Mouse (Mus musculus) embryonic facial prominence, embryonic 10.5 days (tissue): ENCODE measurements around the gene Pelp1. TPM values are rescaled to one million over a fixed set of nuclear protein-coding genes. Genes with fewer than 3 reads are reported as not detected.

Experiments
- DNase-seq: peaks from one replicate; pipeline ENCODE4 v3.0.0-alpha.2; 2017; ENCODE audit warnings: low spot score
- H3K27ac ChIP-seq: fragments of 300-500 bp; sonication (generic); replicated peaks from 2 replicates; pipeline ENCODE4 v1.5.1; 2016; ENCODE audit warnings: mild to moderate bottlenecking
- H3K27me3 ChIP-seq: fragments of 300-500 bp; sonication (generic); replicated peaks from 2 replicates; pipeline ENCODE4 v1.6.1; 2016; ENCODE audit warnings: low read depth, mild to moderate bottlenecking; ENCODE audit not compliant: poor library complexity, severe bottlenecking
- H3K36me3 ChIP-seq: fragments of 300-500 bp; sonication (generic); replicated peaks from 2 replicates; pipeline ENCODE4 v1.6.1; 2016; ENCODE audit warnings: mild to moderate bottlenecking, moderate library complexity
- H3K4me1 ChIP-seq: fragments of 300-500 bp; sonication (generic); 2 replicates; pipeline ENCODE4 v1.6.1; 2016
- H3K4me3 ChIP-seq: fragments of 300-500 bp; sonication (generic); 2 replicates; pipeline ENCODE4 v1.5.1; 2016; ENCODE audit warnings: mild to moderate bottlenecking, moderate library complexity
- H3K9me3 ChIP-seq: fragments of 300-500 bp; sonication (generic); 2 replicates; pipeline ENCODE4 v1.6.1; 2016; ENCODE audit warnings: mild to moderate bottlenecking
- WGBS: fragments of 180-500 bp; shearing (Covaris S2); methylation state at CpG from one replicate; pipeline ENCODE4 v1.1.7; 2016; 5-methylcytosine and 5-hydroxymethylcytosine counted together
- polyA plus RNA-seq: library from polyadenylated mRNA; unstranded; fragments of >200 nt; fragmentation: Nextera tagmentation; extraction: Ambion mirVana; gene quantifications from 2 replicates; pipeline ENCODE4 v1.2.1, GENCODE M21; 2016

Pelp1 gene
- polyA plus RNA-seq, result 60.7 and 62.0 TPM in 2 replicates

DNA sequence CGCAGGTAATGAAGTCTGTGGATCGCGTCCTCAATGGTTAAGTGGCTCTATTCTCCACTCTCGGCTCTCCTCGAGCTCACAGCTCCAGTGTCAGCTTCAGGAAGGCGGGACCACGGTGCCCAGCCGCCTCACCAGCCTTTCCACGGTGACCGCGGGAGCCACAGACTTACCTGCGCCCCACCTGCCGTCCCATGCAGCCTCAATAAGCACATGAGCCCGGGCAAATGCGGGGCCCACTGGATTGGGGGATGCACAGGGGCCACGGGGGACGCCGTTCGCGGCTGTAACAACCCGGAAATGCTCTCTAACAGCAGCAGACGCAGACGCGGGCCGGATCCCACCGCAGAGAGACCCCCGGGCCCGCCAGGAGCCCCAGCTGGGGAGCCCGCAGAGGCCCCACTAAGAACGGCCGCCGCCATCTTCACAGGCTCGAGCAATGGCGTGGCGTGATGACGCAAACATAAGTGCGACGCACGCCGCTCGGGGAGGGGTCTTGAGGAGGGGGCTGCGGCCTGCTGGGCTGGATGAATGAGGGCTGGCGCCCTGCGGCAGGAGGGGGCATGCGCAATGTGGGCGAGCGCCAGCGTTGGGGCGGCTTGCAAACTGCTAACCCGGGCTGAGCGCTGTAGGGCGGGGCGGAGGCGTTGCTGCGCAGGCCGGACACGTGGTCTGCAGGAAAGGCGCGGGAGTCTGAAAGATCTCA is at the start of gene Pelp1:
TSS of gene Pelp1 (minus strand) at position 438 of the 703 bp plus-strand sequence.
- Histone ChIP-seq H3K4me1 (peaks cover 25% of the 10 kb centered on the region), H3K27me3 (no peaks in the 10 kb centered on the region), H3K27ac (peak within 1 kb of the TSS; percentile 95), H3K36me3 (peaks cover 34% of the 10 kb centered on the region), H3K4me3 (peak within 1 kb of the TSS; percentile 91), H3K9me3 (no peaks in the 10 kb centered on the region)
- DNase-seq, result peak; percentile 99
- under 1% methylated on average over 59 of the region's 59 CpGs for WGBS

DNA sequence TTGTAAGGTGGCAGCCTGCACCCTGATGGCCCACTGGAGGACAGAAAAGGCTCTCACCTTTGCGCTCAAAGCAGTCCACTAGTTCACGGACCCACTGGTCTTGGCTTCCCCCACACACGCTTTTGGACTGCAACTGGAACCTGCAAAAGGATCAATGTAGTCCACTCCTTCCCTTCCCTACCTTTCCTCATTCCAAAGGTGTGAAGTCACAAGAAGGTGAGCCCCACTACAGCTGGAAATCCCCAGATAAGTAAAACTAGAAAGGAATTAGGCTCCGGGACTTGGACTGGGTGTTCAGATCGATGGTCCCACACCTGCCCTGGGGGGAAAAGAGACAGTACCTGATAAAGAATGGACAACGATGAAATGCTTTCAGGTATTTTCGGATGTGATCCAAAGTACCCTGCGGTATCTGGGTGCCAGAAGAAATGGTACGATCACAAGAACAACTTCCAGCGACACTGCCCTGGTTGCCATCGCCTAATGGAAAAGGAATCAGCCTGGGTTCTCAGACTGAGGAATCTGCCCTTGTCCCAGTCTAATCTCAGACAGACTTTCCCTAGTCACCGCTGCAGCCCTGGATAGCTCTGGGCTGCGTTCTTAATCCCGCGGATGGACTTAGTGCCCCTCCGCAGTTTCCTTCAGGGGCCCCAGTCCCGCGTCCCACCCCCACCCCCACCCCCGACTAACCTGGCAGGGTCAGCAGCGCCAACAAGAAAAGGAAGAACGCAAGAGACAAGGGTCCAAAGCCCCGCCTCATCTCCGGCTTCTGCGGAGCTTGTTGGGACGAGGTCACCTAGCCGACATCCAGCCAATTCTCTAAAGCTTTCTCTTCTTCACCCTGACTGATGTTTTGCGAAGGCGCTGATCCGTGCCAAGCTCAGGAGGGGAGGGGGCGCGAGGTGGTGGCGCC is 49.1 kb upstream of the Pelp1 start, which contains the start of gene Zmynd15:
TSS of gene Zmynd15 (plus strand) at position 746 of the 913 bp plus-strand sequence.
- Histone ChIP-seq H3K4me1 (peaks cover 14% of the 10 kb centered on the region), H3K9me3 (no peaks in the 10 kb centered on the region), H3K36me3 (peaks cover 7% of the 10 kb centered on the region), H3K4me3 (peak within 1 kb of the TSS; percentile 65), H3K27ac (peak within 1 kb of the TSS; percentile 44; the same call in 1 of the 2 replicates), H3K27me3 (peaks cover 64% of the 10 kb centered on the region)
- DNase-seq, result peak; percentile 20
- 19% methylated on average over 32 of the region's 32 CpGs for WGBS

DNA sequence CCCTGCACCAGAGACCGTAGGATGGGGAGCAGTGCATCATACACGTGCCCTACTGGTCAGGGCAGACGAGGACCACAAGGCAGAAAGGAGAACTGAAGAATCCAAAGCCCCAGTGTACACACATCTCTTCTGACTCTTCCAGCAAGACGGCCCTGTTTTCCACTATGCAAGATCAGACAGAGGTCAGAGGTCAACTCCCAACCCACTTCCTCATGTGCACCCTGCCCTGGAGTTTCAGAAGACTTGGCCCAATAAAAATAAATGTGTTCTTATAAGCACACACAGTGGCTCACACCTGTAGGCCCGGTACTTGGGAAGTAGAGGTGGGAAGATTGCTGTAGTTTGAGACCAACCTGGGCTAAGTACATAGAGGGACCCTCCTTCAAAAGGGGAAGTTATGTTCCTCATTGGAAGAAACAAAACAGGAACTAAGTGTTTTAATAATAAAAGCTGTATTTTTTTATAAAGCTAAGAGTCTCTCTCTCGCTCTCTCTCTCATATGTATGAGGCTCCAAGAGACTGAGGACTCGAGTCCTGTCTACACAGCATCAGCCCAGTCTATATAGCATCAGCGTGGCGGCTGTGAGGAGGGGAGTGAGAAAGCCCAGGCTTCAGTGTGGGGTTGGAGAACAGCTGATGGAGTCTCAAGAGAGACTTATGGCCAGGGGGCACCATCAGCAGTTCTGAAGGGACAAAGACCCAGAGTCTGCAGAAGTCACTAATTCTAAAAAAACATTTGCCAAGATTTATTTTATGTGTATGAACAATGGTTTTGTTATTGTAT is 43.6 kb upstream of the Pelp1 start:
- WGBS, result 86% methylated on average over 9 of the region's 9 CpGs
- no peak overlapping the region for H3K27ac ChIP-seq
- H3K36me3 ChIP-seq, result peaks cover 17% of the 10 kb centered on the region
- H3K4me1 ChIP-seq, result peaks cover 19% of the 10 kb centered on the region
- H3K9me3 ChIP-seq, result no peaks in the 10 kb centered on the region
- DNase-seq, result no peak
- peak overlapping the region; percentile 30; the same call in 1 of the 2 replicates for H3K4me3 ChIP-seq
- H3K27me3 ChIP-seq, result peaks cover 9% of the 10 kb centered on the region

DNA sequence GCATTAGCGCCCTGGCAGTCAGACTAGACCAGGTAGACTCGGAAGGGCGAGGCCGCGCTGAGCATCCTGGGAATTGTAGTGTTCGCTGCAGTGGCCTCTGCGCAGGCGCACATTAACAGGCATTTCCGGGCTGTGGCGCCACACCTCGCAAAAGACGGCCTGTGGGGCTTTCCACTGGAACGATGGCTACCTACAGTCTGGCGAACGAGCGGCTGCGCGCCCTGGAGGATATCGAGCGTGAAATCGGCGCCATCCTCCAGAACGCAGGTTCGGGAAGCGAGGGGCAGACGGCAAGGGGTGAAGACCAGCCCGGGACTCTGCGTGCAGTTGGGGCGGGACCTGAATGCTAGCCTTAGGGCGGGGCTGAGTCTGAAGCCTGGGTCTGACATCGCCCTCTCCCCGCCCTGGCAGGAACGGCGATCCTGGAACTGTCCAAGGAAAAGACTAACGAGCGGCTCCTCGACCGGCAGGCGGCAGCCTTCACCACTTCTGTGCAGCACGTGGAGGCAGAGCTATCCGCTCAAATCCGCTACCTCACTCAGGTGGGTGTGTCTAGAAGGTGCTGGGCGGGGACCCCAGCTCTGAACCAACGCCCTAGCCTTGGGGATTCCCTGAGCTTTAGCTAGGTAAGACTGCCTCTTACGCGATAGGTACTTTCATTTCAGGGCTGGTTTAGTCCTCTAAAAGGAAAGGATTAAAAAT is 42.1 kb upstream of the Pelp1 start, which contains the start of gene Med11:
TSS of gene Med11 (plus strand) at position 123 of the 702 bp plus-strand sequence.
- Histone ChIP-seq H3K27me3 (no peaks in the 10 kb centered on the region), H3K9me3 (no peaks in the 10 kb centered on the region), H3K4me1 (peaks cover 19% of the 10 kb centered on the region), H3K4me3 (peak within 1 kb of the TSS; percentile 82), H3K36me3 (peaks cover 17% of the 10 kb centered on the region), H3K27ac (peak within 1 kb of the TSS; percentile 97)
- DNase-seq, result peak; percentile 96
- under 1% methylated on average over 46 of the region's 46 CpGs for WGBS

DNA sequence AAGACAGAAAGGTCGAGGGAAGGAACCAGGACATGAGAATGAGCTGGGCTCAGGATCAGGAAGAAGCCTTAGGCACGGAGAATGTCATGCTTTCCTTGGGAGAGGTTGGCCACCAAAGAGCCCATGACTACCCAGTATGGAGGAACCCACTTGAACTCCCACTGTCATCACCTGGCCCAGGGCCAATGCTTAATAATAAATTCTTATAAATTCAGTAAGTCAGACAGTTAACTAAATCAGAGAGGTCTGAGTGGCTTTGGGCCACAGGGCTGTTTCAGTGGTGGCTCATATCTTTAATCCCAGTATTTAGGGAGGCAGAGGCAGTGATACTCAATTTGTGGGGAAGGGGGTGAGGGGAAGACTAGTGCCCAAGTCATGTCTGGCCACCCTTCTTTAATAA is 41.1 kb upstream of the Pelp1 start:
- Histone ChIP-seq H3K4me1 (peaks cover 19% of the 10 kb centered on the region), H3K27me3 (no peaks in the 10 kb centered on the region), H3K4me3 (peak overlapping the region; percentile 82; the same call in 1 of the 2 replicates), H3K27ac (no peak overlapping the region), H3K36me3 (peaks cover 17% of the 10 kb centered on the region), H3K9me3 (no peaks in the 10 kb centered on the region)
- 91% methylated on average over 2 of the region's 2 CpGs for WGBS
- no peak for DNase-seq

DNA sequence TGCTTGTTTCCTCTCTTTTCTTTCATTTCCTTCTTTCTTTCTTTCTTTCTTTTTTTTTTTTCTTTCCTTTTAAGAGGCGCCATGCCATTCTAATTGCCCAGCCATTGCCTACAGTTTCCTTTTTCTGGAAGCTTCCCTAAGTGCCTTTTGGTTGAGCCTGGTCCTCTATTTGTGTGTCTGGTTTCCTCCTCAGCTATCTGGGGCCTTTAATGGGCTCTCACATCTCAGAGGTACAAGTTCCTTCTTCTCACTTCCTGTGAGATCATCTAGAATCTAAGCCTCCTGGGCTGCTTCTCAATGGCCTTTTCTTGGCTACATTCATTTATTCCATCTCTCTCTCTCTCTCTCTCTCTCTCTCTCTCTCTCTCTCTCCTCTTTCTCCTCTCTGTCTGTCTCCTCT is 37.5 kb upstream of the Pelp1 start:
- H3K9me3 ChIP-seq, result no peaks in the 10 kb centered on the region
- 77% methylated on average over 1 of the region's 1 CpGs for WGBS
- H3K4me1 ChIP-seq, result peaks cover 6% of the 10 kb centered on the region
- H3K4me3 ChIP-seq, result no peak overlapping the region
- H3K36me3 ChIP-seq, result peaks cover under 1% of the 10 kb centered on the region; the same call in 1 of the 2 replicates
- no peak overlapping the region for H3K27ac ChIP-seq
- no peak for DNase-seq
- H3K27me3 ChIP-seq, result no peaks in the 10 kb centered on the region

DNA sequence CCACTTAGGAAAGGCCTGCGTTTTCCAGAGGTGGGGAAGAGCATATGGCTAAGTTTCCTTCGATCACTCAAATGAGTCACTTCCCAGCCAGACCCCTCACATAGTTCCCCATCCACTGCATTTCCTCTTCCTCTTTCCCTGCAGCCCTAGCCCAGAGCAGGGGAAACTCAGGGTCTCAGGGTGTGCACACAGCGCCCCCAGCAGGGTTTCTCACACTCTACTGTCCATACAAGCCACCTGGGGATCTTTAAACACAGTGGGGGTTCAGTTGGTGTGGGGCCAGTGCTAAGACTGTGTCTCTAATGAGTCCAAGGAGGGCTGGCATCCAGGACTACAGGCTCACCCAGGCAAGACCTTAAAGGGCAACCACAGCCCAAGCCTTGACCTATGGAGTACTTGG is 36.9 kb upstream of the Pelp1 start:
- 53% methylated on average over 3 of the region's 3 CpGs for whole genome bisulfite sequencing
- Histone ChIP-seq H3K4me3 (no peak overlapping the region), H3K27me3 (no peaks in the 10 kb centered on the region), H3K4me1 (no peaks in the 10 kb centered on the region), H3K27ac (no peak overlapping the region; the same call in 1 of the 2 replicates), H3K36me3 (peaks cover 7% of the 10 kb centered on the region), H3K9me3 (no peaks in the 10 kb centered on the region)
- no peak for DNase-seq

DNA sequence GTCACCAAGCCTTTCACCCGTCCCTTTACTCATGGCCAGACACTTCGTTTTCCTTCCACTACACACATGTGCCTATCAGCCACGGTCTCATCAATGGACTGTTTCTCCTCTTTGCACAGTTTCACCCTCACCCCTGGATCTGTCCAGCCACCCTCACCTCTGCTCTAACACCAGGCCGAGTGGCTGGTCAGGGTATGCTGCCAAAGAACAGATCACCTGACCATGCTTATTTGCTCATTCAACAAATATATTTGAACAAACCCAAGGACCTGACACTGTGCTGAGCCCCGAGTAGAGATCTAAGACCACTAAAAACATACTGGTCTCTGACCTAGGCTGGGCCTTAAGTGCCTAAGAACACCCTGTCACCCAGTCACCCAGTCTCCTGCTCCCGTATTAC is 34.8 kb upstream of the Pelp1 start:
- Histone ChIP-seq H3K9me3 (no peaks in the 10 kb centered on the region), H3K36me3 (peaks cover 26% of the 10 kb centered on the region), H3K27me3 (no peaks in the 10 kb centered on the region), H3K4me1 (no peaks in the 10 kb centered on the region), H3K27ac (no peak overlapping the region), H3K4me3 (no peak overlapping the region)
- WGBS, result 74% methylated on average over 6 of the region's 6 CpGs
- no peak for DNase-seq

DNA sequence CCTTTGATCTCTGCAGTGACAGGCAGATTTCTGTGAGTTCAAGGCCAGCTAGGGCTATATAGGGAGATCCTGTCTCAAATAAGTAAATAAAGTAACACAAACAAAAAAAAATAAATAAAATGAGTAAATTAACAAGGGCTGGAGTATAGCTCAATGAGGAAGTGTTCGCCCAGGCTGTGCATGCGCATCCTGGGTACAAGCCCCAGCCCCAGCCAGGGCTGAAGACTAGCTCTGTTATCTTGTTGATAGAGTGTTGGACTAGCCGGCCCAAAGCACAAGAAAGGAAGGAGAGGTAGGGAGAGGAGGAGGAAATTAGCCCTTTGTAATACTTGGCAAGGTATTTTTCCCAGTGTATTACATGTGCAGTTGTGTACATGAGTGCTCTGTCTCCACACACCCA is 34.1 kb upstream of the Pelp1 start:
- no peaks in the 10 kb centered on the region for H3K27me3 ChIP-seq
- no peaks in the 10 kb centered on the region for H3K9me3 ChIP-seq
- no peaks in the 10 kb centered on the region for H3K4me1 ChIP-seq
- peaks cover 33% of the 10 kb centered on the region for H3K36me3 ChIP-seq
- no peak overlapping the region for H3K27ac ChIP-seq
- WGBS, result 89% methylated on average over 3 of the region's 3 CpGs
- DNase-seq, result no peak
- H3K4me3 ChIP-seq, result no peak overlapping the region

DNA sequence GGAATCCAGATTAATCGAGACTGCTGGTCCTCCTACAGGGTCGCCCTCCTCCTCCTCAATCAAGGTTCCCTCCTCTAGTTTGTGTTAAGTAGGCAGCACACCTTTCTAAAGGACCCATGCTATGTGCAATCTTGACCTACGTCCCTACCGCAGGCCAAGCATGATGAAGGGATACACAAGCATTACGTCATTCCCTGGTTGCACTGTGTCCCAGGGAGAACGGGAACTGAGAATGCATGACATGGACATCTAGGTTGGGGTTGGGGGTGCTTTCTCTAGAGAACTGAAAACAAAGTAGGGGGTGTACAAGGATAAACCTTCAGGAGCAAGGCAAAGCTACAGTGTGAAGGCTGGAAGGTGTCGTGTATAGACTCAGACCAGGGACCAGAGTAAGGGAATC is 32.1 kb upstream of the Pelp1 start:
- Histone ChIP-seq H3K4me3 (no peak overlapping the region), H3K4me1 (peaks cover 4% of the 10 kb centered on the region; the same call in 1 of the 2 replicates), H3K36me3 (peaks cover 54% of the 10 kb centered on the region), H3K27me3 (no peaks in the 10 kb centered on the region), H3K27ac (no peak overlapping the region), H3K9me3 (no peaks in the 10 kb centered on the region)
- no peak for DNase-seq
- 91% methylated on average over 7 of the region's 7 CpGs for WGBS

DNA sequence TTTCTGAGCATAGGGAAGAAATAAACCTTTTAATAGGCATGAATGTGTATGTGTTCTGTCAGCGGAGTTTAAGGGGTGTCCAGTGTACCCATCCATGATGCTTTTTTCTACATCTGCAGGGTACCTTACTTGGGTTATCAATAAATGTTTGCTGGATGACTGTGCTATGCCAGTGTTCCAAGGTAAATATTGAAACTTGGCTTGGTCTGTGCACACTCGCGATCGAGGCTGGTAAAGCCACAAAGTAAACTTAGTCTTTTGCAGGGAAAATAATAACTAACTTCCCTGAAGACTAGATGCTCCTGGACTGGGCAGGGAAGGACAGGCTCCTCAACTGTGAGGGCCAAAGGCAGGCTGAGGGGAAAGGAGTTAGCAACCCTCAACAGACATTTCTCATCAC is 30.8 kb upstream of the Pelp1 start:
- no peak for DNase-seq
- Histone ChIP-seq H3K4me3 (no peak overlapping the region), H3K9me3 (no peaks in the 10 kb centered on the region), H3K27me3 (no peaks in the 10 kb centered on the region), H3K27ac (no peak overlapping the region), H3K36me3 (peaks cover 67% of the 10 kb centered on the region), H3K4me1 (peaks cover 4% of the 10 kb centered on the region)
- 94% methylated on average over 4 of the region's 4 CpGs for WGBS
